Mouse (Mus musculus): ENCODE measurements at regions not wholly inside any gene's neighbourhood (a gene's known extent, or its start where the extent isn't known, plus 50 kb on each side); places are given as distances from the start of the nearest gene placed in this dataset.

- no peaks in the 10 kb centered on the region for H3K4me1 ChIP-seq (ENCODE audit: control insufficient read depth, insufficient read depth, low read length)
- H3K9ac ChIP-seq (ENCODE audit: low read depth, low read length) = no peak overlapping the region
- H3K4me2 ChIP-seq = no peak overlapping the region
- no peak overlapping the region for H3K4me3 ChIP-seq (ENCODE audit: low read depth, low read length)
- no peaks in the 10 kb centered on the region for H3K27me3 ChIP-seq (ENCODE audit: control insufficient read depth, insufficient read depth, low read length)
- H3K9me3 ChIP-seq (replicated peaks; ENCODE audit: control insufficient read depth, low read length) = no peaks in the 10 kb centered on the region
- ATAC-seq (replicated peaks; ENCODE audit: insufficient number of reproducible peaks, low FRiP score, low TSS enrichment) = no peak
- H3K36me3 ChIP-seq (ENCODE audit: control insufficient read depth, insufficient read depth, low read length) = no peaks in the 10 kb centered on the region
- no peak overlapping the region for H3K27ac ChIP-seq (ENCODE audit: low read depth, low read length)
- 54% methylated on average over 10 of the region's 10 CpGs for WGBS (ENCODE audit: insufficient replicate concordance)
Measured at GRCm38 (mm10) chr13:72293059-72293694, 329.7 kb upstream of the Irx1 start.

- Histone ChIP-seq H3K27ac (ENCODE audit: low read depth, low read length) (no peak overlapping the region), H3K4me1 (ENCODE audit: control insufficient read depth, insufficient read depth, low read length) (peaks cover 3% of the 10 kb centered on the region; the same call in 1 of the 2 replicates), H3K36me3 (ENCODE audit: control insufficient read depth, insufficient read depth, low read length) (no peaks in the 10 kb centered on the region), H3K4me3 (ENCODE audit: low read depth, low read length) (no peak overlapping the region), H3K9ac (ENCODE audit: low read depth, low read length) (no peak overlapping the region), H3K4me2 (no peak overlapping the region), H3K27me3 (ENCODE audit: control insufficient read depth, insufficient read depth, low read length) (0 out of 2 replicates have a peak, but pooled peaks cover 2% of the 10 kb centered on the region), H3K9me3 (replicated peaks; ENCODE audit: control insufficient read depth, low read length) (no peaks in the 10 kb centered on the region)
- no peak for ATAC-seq (replicated peaks; ENCODE audit: insufficient number of reproducible peaks, low FRiP score, low TSS enrichment)
- 47% methylated on average over 13 of the region's 13 CpGs for WGBS (ENCODE audit: insufficient replicate concordance)
Measured at GRCm38 (mm10) chr13:72298264-72298870, 330.3 kb upstream of the Irx2 start.

GRCm38 (mm10) chr13:72299660-72300059 is 329.0 kb upstream of the Irx2 start:
- ATAC-seq (replicated peaks; ENCODE audit: insufficient number of reproducible peaks, low FRiP score, low TSS enrichment) = no peak
- Histone ChIP-seq H3K27me3 (ENCODE audit: control insufficient read depth, insufficient read depth, low read length) (0 out of 2 replicates have a peak, but pooled peaks cover 4% of the 10 kb centered on the region), H3K4me2 (no peak overlapping the region), H3K9me3 (replicated peaks; ENCODE audit: control insufficient read depth, low read length) (no peaks in the 10 kb centered on the region), H3K4me3 (ENCODE audit: low read depth, low read length) (no peak overlapping the region), H3K4me1 (ENCODE audit: control insufficient read depth, insufficient read depth, low read length) (peaks cover 3% of the 10 kb centered on the region; the same call in 1 of the 2 replicates), H3K27ac (ENCODE audit: low read depth, low read length) (no peak overlapping the region), H3K36me3 (ENCODE audit: control insufficient read depth, insufficient read depth, low read length) (no peaks in the 10 kb centered on the region), H3K9ac (ENCODE audit: low read depth, low read length) (no peak overlapping the region)
- WGBS (ENCODE audit: insufficient replicate concordance) = 30% methylated on average over 3 of the region's 3 CpGs

DNA sequence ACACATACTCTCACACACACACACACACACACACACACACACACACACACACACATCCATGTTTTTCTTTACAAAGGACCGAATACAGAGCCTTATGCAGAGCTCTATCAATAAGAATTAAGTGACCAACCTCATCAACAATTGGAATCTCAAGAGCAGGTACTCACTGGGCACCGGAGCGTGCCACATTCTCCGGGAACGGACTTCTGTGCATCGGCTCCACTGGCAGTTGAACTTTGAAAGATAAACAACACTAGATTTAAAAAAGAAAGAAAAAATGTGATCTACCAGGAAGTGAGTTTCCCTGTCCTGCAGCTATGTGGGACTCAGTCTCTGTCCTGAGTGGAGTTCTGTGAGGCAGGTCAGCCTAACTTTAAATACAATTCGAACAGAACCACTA is 327.5 kb upstream of the Irx2 start:
- ATAC-seq (replicated peaks; ENCODE audit: insufficient number of reproducible peaks, low FRiP score, low TSS enrichment) = no peak
- H3K27me3 ChIP-seq (ENCODE audit: control insufficient read depth, insufficient read depth, low read length) = 0 out of 2 replicates have a peak, but pooled peaks cover 6% of the 10 kb centered on the region
- 68% methylated on average over 7 of the region's 7 CpGs for WGBS (ENCODE audit: insufficient replicate concordance)
- H3K4me2 ChIP-seq = no peak overlapping the region
- H3K4me1 ChIP-seq (ENCODE audit: control insufficient read depth, insufficient read depth, low read length) = peaks cover 3% of the 10 kb centered on the region; the same call in 1 of the 2 replicates
- H3K36me3 ChIP-seq (ENCODE audit: control insufficient read depth, insufficient read depth, low read length) = no peaks in the 10 kb centered on the region
- no peak overlapping the region for H3K9ac ChIP-seq (ENCODE audit: low read depth, low read length)
- no peak overlapping the region for H3K4me3 ChIP-seq (ENCODE audit: low read depth, low read length)
- no peaks in the 10 kb centered on the region for H3K9me3 ChIP-seq (replicated peaks; ENCODE audit: control insufficient read depth, low read length)
- H3K27ac ChIP-seq (ENCODE audit: low read depth, low read length) = no peak overlapping the region

- H3K27ac ChIP-seq (ENCODE audit: low read depth, low read length) = no peak overlapping the region
- no peaks in the 10 kb centered on the region for H3K36me3 ChIP-seq (ENCODE audit: control insufficient read depth, insufficient read depth, low read length)
- no peaks in the 10 kb centered on the region for H3K9me3 ChIP-seq (replicated peaks; ENCODE audit: control insufficient read depth, low read length)
- H3K4me1 ChIP-seq (ENCODE audit: control insufficient read depth, insufficient read depth, low read length) = peaks cover 3% of the 10 kb centered on the region; the same call in 1 of the 2 replicates
- WGBS (ENCODE audit: insufficient replicate concordance) = 69% methylated on average over 15 of the region's 15 CpGs
- no peak overlapping the region for H3K9ac ChIP-seq (ENCODE audit: low read depth, low read length)
- H3K4me3 ChIP-seq (ENCODE audit: low read depth, low read length) = no peak overlapping the region
- no peak overlapping the region for H3K4me2 ChIP-seq
- 0 out of 2 replicates have a peak, but pooled peaks cover 6% of the 10 kb centered on the region for H3K27me3 ChIP-seq (ENCODE audit: control insufficient read depth, insufficient read depth, low read length)
- ATAC-seq (replicated peaks; ENCODE audit: insufficient number of reproducible peaks, low FRiP score, low TSS enrichment) = no peak
Measured at GRCm38 (mm10) chr13:72301841-72302240, 326.8 kb upstream of the Irx2 start.

GRCm38 (mm10) chr13:72302436-72303125 is 326.0 kb upstream of the Irx2 start:
- no peak for ATAC-seq (replicated peaks; ENCODE audit: insufficient number of reproducible peaks, low FRiP score, low TSS enrichment)
- WGBS (ENCODE audit: insufficient replicate concordance) = 78% methylated on average over 19 of the region's 19 CpGs
- H3K9me3 ChIP-seq (replicated peaks; ENCODE audit: control insufficient read depth, low read length) = no peaks in the 10 kb centered on the region
- H3K27ac ChIP-seq (ENCODE audit: low read depth, low read length) = no peak overlapping the region
- peaks cover 3% of the 10 kb centered on the region; the same call in 1 of the 2 replicates for H3K4me1 ChIP-seq (ENCODE audit: control insufficient read depth, insufficient read depth, low read length)
- H3K4me3 ChIP-seq (ENCODE audit: low read depth, low read length) = no peak overlapping the region
- no peak overlapping the region for H3K9ac ChIP-seq (ENCODE audit: low read depth, low read length)
- H3K4me2 ChIP-seq = no peak overlapping the region
- H3K27me3 ChIP-seq (ENCODE audit: control insufficient read depth, insufficient read depth, low read length) = 0 out of 2 replicates have a peak, but pooled peaks cover 6% of the 10 kb centered on the region
- H3K36me3 ChIP-seq (ENCODE audit: control insufficient read depth, insufficient read depth, low read length) = no peaks in the 10 kb centered on the region

DNA sequence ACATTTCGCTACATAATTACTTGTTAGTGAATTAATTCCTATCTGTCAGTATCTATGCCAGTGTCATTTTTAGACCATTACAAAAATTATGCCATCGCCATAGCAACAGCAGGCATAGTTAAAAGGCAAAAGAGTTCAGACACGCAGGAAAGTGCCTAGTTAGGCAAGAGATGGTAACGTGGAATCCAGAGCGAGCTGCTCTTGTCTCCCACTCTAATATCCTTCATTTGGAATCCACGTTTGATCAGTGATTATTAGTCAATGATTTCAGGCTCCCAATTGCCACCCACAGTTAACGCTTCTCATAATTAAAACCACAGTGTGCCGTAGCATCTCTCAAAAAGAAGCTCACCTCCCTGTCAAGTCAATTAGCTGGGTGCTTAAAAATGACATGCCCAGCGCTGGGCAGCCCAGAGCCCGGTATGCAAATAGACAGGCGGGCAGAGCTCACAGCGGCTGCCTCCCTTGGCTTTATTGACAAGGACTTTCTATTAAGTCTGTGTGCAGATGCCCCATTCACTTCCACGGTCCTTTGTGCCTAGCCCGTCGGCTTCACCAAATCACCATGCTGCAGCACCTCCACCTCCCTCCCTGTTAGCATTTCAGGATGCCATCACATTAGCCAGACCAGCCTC is 325.4 kb upstream of the Irx2 start:
- no peak overlapping the region for H3K4me2 ChIP-seq
- no peak overlapping the region for H3K9ac ChIP-seq (ENCODE audit: low read depth, low read length)
- ATAC-seq (replicated peaks; ENCODE audit: insufficient number of reproducible peaks, low FRiP score, low TSS enrichment) = no peak
- H3K27ac ChIP-seq (ENCODE audit: low read depth, low read length) = no peak overlapping the region
- H3K27me3 ChIP-seq (ENCODE audit: control insufficient read depth, insufficient read depth, low read length) = 0 out of 2 replicates have a peak, but pooled peaks cover 6% of the 10 kb centered on the region
- WGBS (ENCODE audit: insufficient replicate concordance) = 81% methylated on average over 15 of the region's 15 CpGs
- H3K4me1 ChIP-seq (ENCODE audit: control insufficient read depth, insufficient read depth, low read length) = peaks cover 3% of the 10 kb centered on the region; the same call in 1 of the 2 replicates
- H3K36me3 ChIP-seq (ENCODE audit: control insufficient read depth, insufficient read depth, low read length) = no peaks in the 10 kb centered on the region
- H3K4me3 ChIP-seq (ENCODE audit: low read depth, low read length) = no peak overlapping the region
- H3K9me3 ChIP-seq (replicated peaks; ENCODE audit: control insufficient read depth, low read length) = no peaks in the 10 kb centered on the region

GRCm38 (mm10) chr13:72324041-72324690 is 304.5 kb upstream of the Irx2 start:
- Histone ChIP-seq H3K9me3 (replicated peaks; ENCODE audit: control insufficient read depth, low read length) (no peaks in the 10 kb centered on the region), H3K27me3 (ENCODE audit: control insufficient read depth, insufficient read depth, low read length) (no peaks in the 10 kb centered on the region), H3K4me3 (ENCODE audit: low read depth, low read length) (no peak overlapping the region), H3K4me1 (ENCODE audit: control insufficient read depth, insufficient read depth, low read length) (no peaks in the 10 kb centered on the region), H3K9ac (ENCODE audit: low read depth, low read length) (no peak overlapping the region), H3K36me3 (ENCODE audit: control insufficient read depth, insufficient read depth, low read length) (no peaks in the 10 kb centered on the region), H3K4me2 (peak overlapping the region; percentile 33), H3K27ac (ENCODE audit: low read depth, low read length) (no peak overlapping the region)
- 34% methylated on average over 10 of the region's 10 CpGs for WGBS (ENCODE audit: insufficient replicate concordance)
- peak; percentile 52; the same call in 1 of the 2 replicates for ATAC-seq (replicated peaks; ENCODE audit: insufficient number of reproducible peaks, low FRiP score, low TSS enrichment)

Measured in heart, embryonic 11.5 days (tissue).